Mouse (Mus musculus): ENCODE measurements around the gene Accs.

GRCm38 (mm10) chr2:93877005-93877404 lies 27.3 kb upstream of the Accs start:
- TF ChIP-seq CTCF (conservative IDR thresholded peaks at IDR 0.05; ENCODE audit: insufficient read depth, insufficient read length, low read depth, low read length) (no peak), POLR2A (IDR thresholded peaks at IDR 0.05; ENCODE audit: low read depth, low read length) (no peak)
